Mouse (Mus musculus): Measurements from ENCODE around the gene Prkg1. TPM values are rescaled to one million over a fixed set of nuclear protein-coding genes. Genes with fewer than 3 reads are reported as not detected.
A peak's percentile ranks its signal among the peaks of the same experiment; 100 is the strongest.
"Not testable (repeated sequence)": the region's sequence is repeated elsewhere in the genome, so short reads cannot be mapped to it uniquely, and the experiment has no call there.

Gene Prkg1
- total RNA-seq, 2 experiments from 2014 or later, result 13.5 to 15.5 TPM

GRCm38 (mm10) chr19:30549854-30550647 lies 1214.8 kb downstream of the Prkg1 start:
- no peak for DNase-seq
- intact Hi-C loops (cut with DNase I), result loop anchor here (5.0 kb wide), 1 partner anchor 183 kb away; no protein-coding TSS in a partner anchor

DNA sequence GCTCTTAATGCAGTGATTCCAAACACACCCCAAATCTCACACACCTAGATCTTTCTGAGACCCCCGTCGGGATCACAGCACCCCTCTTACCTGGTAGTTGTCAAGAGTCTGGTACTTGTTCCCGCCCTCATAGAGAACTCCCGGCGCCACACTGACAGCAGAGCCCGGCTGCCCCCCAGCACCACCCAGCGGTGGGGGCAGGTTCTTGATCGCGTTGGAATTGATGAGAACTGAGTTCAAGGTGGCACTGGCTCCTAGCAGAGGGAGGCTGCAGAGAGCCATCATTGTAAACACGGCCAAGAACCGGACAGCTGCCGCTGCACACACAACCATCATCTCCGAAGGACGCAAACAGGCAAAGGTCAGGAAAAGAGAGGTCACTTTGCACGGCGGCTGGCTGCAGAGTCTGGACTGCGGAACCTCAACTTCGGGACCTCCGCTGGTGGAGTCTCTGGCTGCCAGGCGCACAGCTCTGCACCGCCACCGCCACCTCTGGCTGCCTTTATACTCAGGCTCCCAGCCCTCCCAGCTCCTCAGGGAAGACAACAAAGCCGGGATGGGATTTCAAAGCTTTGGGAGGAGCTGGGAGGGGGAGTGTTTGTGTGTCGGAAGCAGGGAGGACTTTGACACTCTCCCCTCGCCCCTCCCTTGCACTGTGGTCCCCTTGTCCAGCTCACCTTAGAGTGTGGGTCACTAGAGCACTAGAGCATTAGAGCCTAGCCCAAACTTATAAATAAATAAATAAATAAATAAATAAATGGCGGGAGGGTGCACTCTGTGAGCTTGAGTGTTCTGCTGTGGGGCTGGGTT lies 1215.6 kb downstream of the Prkg1 start, which contains the start of gene Dkk1:
Gene Dkk1, minus strand, starts transcription at position 622 of the 810 bp plus-strand sequence.
- peak; percentile 37 for DNase-seq
- intact Hi-C loops (cut with DNase I), result no loop called here

GRCm38 (mm10) chr19:30548411-30549043 lies 1216.3 kb downstream of the Prkg1 start:
- intact Hi-C loops (cut with DNase I), result no loop called here
- DNase-seq, result no peak

DNA sequence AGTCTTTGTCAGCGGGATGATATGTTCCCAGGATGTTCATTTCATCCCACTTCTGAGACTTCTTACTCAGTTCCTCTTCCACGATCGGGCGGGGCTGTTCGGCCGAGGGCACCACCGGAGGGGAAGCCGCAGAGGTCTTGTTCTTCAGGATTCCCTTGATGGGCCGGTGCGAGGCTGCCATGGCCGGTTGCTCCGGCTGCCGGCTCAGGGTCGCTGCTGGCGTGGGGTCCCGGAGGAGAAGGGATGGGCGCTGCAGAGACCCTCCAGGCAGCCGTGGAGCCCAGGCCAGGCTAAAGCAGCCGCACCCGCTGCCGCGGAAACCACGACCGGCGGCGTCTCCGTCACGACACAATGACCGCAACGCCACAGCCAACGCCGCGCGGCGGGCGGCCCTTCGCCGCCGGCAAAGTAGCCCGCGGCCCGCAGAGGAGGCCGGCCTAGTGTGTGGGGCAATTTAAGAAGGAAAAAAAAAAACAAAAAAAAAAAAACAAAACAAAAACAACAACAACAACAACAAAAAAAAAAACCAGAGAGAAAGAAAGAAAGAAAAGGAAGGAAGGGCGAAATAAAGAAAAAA lies 1225.4 kb downstream of the Prkg1 start:
- DNase-seq; intact Hi-C loops (cut with DNase I): not testable (repeated sequence)

DNA sequence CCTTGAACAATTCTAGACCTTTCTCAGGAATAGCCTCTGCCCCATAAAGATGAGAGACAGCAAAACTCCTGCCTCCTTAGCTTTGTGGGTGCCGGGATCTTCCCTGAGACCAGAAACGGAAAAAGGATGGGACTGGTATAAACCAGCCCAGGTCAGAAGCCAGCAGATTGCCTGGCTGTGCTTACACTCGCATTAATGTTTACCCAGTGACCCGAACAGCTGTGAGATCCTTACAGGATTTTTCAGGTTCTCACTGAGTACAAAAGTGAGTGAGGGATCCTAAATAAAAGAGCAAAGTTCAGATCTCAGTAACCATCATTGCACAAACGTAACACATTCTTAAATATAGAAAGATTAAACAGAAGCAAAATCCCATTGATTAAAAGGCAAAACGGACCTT lies 1248.1 kb downstream of the Prkg1 start:
- no peak for DNase-seq
- intact Hi-C loops (cut with DNase I), result no loop called here

Other genes with a start within 250 kb of the Prkg1 start
- gene A1cf, start 103.7 kb upstream of the Prkg1 start, total RNA-seq (2021), result not detected

Measured in left cerebral cortex, postnatal 4 days (tissue).